Mouse (Mus musculus) thymus, adult 18-20 months (tissue): ENCODE results near the gene Gm6020.
"Not testable (repeated sequence)": the region's sequence is repeated elsewhere in the genome, so short reads cannot be mapped to it uniquely, and the experiment has no call there.

ENCODE experiments used
- DNase-seq, 2 experiments: peaks; one replicate each; pipeline ENCODE4 v3.0.0; 2022; ENCODE audit warnings: mixed read lengths in 2 of 2

Gm6020 gene

DNA sequence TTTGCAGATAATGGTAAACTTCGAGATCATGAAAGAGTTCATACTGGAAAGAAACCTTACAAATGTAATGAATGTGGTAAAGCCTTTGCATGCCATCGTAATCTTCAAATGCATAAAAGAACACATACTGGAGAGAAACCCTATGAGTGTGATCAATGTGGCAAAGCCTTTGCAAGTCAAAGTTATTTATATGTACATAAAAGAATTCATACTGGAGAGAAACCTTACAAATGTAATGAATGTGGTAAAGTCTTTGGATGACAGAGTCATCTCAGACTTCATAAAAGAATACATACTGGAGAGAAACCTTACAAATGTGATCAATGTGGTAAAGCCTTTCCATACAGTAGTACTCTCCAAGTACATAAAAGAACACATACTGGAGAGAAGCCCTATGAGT, at the start of gene Gm6020:
Gm6020 (plus strand) TSS at position 301 of the 400 bp plus-strand sequence.
- not testable (repeated sequence) for DNase-seq

DNA sequence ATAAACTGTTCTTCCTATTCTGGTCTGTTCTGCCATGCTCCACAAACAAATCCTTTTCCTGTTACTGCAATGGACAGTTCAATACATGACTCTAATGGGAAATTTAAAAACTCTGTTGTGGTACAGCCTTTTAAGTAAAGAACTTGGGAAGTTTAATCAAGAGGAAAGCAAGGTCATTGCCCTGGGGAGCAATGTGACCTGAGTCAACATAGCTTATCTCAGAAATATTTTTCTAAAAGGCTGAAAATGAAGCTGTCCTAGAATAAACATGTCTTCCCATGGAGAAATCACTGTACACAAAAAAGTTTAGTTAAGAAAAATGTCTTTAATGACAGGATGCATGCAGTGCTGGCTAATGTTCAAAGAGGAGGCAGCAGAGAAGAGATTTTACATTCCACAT, 45.0 kb upstream of the Gm6020 start:
- DNase-seq, result no peak

DNA sequence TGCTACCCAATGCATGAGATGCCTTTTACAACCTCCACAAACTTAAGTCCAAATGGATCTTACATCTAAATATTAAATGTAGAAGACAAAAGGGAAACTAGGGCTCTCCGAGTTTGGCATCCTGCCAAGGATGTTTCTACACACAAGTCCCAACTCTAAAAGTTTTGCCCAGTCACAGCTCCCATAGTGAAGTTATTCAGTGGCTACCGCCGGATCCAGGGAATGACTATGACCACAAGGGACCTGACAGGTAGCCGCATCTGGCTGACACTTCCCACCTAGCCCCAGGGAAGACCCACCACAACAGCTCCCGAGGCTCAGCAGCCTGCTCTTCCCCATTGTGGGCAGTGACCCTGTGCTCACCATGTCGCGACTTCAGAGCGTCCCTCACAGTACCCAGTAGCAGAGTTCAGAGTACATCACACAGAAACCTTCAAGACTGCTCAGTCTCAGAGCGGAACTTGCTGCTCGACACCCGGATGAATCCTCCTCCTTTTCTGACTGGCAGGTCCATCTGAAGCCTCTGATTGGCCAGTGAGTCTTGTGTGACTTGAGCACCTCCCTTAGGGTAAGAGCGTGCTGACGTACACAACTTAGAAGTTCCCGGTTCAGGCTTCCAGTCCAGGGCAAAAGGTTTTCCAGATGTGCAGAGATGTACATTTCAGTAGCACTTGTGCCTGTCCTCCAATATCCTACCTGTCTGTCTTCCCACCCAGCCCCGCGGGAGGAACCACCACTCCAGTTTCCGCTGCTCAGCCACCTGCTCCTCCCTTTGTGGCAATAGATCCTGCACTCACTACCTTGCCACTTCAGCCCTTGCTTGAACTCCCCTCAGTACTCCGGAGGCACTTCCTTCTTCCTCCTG, 43.1 kb upstream of the Gm6020 start, which contains the start of gene Zfp950:
Zfp950 (minus strand) TSS at position 499 of the 865 bp plus-strand sequence.
- DNase-seq, result peak; percentile 74 to 85

DNA sequence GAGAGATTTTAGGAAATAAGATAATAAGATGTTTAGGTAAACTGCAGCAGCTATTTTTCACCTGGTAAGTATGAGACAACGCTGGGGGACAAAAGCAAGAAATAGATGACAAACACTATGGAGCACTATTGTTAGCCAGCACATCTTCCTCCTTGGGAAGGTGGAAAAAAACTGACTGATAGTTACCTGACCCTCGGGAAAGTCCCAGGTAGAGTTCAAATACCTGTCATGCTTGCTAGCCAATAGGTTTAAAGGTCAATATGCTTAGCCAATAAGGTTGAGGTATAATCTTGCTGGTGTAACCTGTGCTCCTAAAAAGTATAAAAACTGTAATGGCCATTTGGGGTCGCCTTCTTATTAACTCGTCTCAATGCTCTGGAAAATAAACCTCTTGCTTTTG, 42.4 kb upstream of the Gm6020 start:
- DNase-seq, result no peak

DNA sequence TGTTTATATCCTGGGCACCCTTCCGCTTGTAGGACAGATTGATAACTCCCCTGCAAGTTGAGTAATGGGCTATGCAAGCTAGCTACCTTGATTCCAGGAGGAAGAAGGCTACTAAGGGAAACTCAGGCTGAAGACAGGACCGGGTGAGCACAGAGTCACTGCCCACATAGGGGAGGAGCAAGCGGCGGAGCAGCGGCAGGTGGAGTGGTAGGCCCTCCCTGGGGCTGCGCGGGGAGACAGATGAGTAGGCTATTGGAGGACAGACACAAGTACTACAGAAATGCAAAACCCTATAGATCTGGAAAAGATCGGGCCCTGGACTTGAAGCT, 32.4 kb upstream of the Gm6020 start:
- no peak for DNase-seq

DNA sequence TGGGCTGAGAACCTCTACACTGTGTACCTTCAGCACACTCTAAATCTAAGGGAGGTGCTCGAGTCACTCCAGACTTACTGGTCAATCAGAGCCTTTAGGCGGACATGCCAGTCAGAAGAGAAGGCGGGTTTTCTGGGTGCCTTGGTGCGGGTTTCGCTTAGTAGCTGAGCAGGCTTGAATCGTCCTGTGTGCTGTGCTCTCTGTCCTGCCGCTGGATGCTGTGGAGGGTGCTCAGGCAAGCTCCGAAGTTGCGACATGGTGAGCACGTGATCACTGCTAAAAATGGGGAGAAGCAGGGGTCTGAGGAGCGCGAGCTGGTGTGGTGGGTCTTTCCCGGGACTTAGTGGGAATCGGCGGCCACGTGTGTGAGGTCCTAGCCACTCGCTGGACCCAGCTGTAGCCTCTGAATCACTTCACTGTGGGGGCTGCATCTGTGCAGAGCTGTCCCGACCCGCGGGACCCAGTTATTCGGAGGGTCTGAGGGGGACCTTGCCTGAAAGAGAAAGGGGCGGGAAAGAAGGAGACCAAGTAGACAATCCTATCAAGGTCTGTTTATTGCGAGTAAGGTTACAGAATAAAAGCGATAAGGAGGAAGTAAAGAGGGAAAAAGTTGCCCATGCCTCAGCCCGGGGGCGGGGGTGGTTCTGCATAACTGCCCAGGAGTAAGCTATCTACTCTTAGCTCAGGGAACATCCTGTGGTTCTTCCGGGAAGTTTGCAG, 31.8 kb upstream of the Gm6020 start:
- no peak for DNase-seq

DNA sequence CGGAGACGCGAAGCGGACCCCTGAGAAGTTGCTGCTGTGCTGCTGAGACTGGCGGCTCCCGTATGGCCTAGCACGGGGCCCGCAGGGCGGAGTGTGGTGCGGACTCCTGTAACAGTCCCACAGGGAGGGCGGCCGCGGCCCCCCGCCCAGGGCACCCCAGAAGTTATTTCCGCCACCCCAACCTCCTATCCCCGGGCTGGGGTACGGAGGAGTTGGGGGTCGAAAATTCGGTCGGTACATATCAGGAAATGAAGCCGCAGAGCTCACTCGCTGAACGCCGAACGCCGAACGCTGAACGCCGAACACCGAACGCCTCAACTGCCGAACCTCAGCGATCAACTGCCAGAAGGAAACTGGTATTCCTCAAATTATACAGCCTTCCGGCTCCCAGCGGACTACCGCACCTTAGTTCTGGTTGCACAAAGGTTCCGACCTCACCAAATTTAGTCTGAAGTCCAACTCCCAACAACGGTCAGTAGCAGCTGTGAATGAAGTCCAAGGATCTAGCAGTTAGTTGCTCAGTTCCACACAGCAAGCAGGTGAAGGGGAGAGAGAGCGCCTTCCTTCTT, 7.8 kb upstream of the Gm6020 start, which contains the start of gene Gm7102:
Gm7102 (minus strand) TSS at position 554 of the 569 bp plus-strand sequence.
- no peak for DNase-seq

DNA sequence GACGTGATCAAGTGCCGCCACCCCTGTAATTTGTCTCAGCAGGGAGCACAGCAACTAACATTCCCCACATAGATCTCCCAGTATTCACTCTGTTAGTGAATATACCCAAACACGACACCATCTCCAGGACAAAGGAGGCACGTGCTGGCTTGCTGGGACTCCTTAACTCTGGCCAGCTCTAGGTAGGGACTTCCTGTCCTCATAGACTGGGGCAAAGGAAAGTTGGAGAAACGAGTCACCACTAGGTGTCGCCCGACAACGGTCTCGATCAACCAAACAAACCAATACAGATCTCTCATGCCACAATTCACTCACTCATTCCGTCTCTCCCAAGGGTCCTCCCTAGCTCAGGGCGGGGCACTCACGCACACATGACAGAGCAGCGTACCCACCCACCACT, 15.6 kb downstream of the Gm6020 start:
- DNase-seq, result peak; percentile 69 to 81

DNA sequence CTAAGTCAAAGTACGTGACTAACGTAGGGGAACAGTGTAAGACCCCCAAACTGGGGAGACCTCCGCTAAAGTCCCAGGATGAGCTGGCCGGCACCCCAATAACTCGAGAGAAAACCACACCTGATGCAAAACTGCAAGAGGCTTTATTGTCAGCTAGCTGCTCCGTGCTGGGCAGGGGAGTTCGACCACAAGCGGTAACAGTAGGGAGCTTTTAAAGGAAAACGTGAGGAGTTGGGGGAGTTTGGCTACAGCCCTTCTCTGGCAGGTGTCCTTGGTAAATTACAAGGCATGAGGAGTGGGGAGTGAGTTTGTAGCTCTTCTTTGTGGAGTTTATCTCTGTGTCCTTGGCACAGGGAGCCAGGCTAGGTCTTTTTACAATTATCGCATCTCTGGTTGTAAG, 16.1 kb downstream of the Gm6020 start:
- peak in 1 of 2 experiments; percentile 20 for DNase-seq

DNA sequence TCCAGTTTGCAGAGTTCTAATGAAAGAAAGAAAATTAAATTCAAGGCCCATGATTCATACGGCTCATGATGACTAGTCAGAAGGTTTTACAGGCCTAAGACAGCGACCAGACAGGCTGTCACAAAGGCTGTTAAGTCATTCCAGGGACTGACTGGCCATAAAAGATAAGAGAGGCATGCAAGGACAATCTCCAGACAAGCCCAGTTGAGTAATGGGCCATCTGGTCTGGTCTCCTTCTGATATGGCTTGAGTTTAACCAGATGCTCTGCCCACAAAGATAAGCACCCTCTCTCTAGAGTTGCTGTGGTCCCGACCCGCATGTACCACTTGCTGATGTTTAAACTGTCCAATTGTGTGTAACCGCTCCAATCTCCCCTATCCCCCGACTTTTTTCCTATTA, 23.8 kb downstream of the Gm6020 start:
- not testable (repeated sequence) for DNase-seq

DNA sequence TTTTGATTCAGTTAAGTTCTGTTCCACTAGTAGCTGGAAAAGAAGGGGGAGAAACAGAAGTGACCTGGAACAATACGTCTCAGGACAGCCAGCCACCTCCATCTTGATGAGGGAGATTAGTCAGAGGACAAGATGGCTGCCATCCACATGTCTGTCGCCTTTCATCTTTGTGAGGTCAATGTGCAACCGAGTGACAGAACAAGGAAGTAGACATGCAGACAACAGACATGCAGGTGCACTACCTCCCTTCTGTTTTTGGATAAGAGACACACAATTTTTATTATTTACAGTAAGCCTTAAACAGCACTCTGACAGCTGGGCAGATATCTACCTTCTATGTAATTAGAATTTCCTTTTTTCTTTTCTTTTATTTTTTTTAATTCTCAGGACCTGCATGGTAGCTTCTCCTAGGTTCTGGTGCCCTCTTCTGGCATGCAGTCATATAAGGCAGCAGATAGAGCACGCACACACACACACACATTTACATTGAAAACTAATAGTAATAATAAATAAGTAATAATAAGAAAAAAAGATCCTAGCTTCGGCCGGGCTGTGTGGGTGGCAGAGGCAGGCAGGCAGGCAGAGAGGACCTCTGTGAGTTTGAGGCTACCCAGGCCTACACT, 40.1 kb downstream of the Gm6020 start:
- DNase-seq, result no peak

DNA sequence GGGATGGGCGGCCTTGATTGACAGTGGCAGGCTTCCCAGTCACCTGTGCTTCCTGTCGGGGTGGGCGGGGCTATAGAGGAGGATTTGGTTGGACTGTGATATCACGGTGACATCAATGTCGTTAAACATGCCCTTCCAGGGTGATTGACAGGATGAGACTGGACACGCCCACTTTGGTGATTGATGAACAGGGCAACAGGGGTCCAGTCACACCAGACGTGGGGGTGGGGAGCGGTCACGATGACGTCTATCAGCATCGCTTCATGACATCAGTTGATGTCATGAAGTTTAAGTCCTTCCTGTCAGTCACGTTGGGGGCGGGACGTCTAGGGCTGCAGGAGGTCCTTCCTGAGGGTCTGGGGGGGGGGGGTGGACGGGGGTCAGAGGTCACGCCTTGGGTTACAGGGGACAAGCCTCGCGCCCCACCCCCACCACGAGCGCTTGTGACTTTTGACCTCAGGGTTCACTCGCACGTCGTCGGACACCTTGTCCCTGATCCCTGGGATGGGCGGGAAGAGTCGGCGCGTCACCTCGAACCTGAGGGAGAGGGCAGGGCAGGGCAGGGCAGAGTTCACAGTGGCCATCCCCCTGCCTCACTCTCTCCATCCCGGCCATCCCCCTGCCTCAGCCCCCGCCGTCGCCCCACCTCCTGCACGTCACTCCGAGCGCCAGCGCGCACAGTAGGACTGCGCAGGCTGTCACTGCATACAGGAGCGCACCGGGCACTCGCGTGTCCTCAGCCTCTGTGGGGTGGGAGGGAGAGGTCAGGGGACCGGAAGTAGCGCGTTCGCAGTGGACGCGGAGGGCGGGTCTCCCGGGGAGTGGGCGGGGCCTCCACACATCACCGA, 41.2 kb downstream of the Gm6020 start:
- DNase-seq, result peak in 1 of 2 experiments; percentile 16

DNA sequence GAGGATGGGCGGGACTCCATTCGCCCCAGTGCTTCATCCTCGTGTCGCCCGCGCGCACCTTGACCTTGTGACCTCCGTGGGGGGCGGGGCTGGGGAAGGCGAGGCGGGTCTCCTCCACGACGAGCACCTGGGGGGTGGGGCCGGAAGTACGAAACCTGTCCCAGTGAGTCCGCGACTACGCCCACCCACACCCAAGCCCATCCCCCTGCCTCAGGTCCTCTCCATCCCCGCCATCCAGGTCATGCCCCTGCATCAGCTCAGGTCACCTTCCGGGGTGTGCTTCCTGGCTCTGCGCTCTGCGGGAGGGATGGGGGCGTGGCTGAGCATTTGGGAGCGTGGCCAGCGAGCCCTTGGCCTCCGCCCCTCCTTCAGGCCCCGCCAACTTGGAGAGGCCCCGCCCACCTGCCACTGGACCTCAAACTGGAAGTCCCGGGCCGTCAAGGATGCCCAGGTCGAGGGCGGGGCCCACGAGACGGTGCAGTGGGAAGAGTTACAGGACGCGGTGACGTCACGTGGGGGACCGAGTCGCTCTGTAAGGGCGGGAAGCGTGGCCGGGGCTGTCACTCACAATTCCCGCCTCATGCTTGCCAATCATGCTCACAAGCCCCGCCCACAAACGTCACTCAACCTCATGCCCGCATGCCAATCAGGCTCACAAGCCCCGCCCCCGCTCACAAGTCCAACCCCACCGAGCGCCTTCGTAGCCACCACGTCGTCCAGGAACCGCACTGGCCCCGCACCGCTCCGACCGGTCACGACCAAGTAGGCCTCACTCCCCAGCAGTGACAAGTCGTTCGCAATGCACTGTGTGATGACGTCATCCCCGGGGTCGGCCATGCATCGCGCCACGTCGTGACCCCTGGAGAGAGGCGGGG, 42.1 kb downstream of the Gm6020 start:
- DNase-seq, result peak; percentile 28 to 37

DNA sequence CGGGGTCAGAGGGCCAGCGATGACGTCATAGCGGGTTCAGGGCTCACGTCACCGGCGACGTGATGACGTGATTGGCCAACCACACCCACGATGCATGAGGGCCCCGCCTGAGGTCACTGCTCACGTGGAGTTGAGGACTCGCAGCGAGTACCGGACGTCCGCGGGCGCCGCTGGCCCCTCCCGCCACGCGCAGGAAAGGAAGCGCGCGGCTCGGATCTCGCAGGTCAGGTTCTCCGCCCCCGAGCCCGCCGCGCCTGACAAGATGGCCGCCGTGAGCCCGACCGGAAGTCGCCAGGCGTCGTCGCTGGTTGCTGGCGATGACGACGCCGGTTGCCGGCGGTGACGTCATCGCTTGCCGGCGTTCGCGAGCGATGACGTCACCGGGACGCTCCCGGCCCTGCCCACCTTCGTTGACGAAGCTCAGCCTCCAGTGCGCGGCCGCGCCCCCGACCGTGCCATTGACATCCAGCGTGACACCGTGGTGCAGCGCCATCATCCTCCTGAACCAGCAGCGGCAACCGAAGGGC, 42.8 kb downstream of the Gm6020 start:
- peak in 1 of 2 experiments; percentile 55 for DNase-seq

DNA sequence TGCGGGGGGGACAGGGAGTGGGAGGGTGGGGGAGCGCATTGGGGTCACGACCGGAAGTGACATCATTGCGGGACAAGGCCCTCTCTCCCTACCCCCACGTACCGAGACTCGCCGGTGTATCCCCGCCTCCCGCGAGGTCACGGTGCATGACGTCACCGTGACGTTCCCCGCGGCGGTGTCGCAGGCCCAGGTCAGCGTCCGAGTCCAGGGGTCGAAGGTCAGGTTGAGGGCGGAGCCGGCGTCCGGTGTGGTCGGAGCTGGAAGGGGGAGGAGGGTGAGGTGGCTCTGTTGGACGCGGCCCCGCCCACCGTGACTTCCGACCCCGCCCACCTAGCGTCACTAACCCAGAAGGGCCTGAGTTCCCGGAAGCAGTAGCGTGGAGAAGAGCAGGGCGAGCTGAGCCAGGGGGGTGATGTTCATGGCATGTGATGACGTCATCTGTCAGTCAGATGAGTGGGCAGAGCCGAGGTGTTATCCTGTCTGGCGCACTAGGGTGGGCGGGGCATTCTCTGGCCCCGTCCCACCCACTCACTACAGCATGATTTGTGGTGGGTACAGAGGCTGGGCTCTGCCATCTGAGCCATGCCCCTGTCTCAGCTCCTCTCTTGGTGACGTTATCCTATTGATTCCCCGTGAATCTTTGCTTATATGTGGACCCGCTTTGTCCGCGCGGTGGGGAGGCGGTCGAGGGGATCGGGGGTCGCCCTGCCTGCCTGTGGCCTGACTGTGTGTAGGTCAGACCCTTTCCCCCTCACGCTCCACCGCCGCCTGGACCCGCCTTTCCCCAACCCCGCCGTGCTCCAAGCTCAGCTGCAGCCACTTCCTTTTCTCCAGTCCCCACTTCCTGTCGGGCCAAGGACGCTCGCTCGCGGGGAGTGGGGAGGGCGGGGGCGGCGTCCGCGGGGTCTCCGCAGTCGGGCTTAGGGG, 43.5 kb downstream of the Gm6020 start:
- DNase-seq, result peak; percentile 75 to 81

DNA sequence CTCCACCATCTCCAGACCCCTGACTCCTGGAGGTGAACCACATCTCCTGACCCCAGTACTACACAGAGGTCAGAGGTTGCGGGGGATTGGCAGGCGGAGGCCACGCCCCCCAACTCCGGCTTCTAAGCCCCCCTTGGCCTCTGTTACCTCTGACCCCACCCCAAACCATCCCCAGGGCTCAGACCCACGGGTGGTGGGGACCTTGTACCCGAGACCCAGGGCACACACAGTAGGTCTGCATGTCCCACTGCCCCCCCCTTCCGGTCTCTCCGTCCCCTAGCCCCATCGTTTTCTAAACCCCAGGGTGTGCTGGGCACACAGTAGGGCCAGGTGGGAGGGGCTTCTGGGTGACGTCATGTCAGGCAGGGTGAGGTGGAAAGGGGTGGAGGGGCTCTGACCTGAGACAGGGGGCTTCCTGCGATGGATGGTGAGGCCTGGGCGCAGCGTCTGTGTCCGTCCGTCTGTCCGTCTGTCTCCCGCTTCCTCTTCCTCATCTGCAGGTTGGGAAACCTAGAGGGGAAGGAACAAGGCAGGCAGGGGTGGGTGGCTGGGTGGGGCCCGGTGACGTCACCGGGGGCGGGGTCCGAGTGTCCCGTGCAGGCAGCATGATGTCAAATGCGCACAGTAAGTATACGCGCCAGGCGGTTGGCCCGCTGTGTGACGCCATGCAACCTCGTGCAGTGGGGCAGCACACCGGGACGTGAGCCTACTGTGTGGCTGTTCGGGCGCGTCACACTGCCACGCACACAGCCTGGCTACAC, 44.4 kb downstream of the Gm6020 start, which contains the start of gene Csf2ra:
Csf2ra (minus strand) TSS at position 489 of the 761 bp plus-strand sequence.
- peak; percentile 28 to 44 for DNase-seq
